Mouse (Mus musculus) MEL (cell line): ENCODE data around the gene Dpp9. TPM values are rescaled to one million over a fixed set of nuclear protein-coding genes. Genes with fewer than 3 reads are reported as not detected.

Experiments
- DNase-seq: peaks from one replicate; pipeline ENCODE4 v3.0.0; 2011; ENCODE audit warnings: low read depth, low spot score
- H3K27ac ChIP-seq: 2 replicates; pipeline ENCODE4 v1.5.1; 2012; ENCODE audit warnings: low read depth, mild to moderate bottlenecking, control low read depth, low read length, moderate library complexity; ENCODE audit not compliant: control insufficient read depth
- H3K27me3 ChIP-seq, 2 experiments: fragments of 150-350 bp in 1 of 2; sonication (generic) in 1 of 2; 2 replicates each; pipeline ENCODE4 v1.6.1; 2012; ENCODE audit warnings: low read length in 2 of 2, mild to moderate bottlenecking in 2 of 2, improper control_type of control experiment in 1 of 2, moderate library complexity in 1 of 2; ENCODE audit not compliant: insufficient read depth in 2 of 2, control insufficient read depth in 1 of 2
- H3K36me3 ChIP-seq, 2 experiments: 2 replicates each; pipeline ENCODE4 v1.6.1; 2012 to 2014; ENCODE audit warnings: low read length in 2 of 2, improper control_type of control experiment in 1 of 2, inconsistent platforms in 1 of 2, mild to moderate bottlenecking in 1 of 2; ENCODE audit not compliant: insufficient read depth in 2 of 2, control insufficient read depth in 1 of 2
- H3K4me1 ChIP-seq, 2 experiments: fragments of 150-350 bp in 1 of 2; sonication (generic) in 1 of 2; 2 replicates each; pipeline ENCODE4 v1.6.1; 2012; ENCODE audit warnings: low read length in 2 of 2, improper control_type of control experiment in 1 of 2, mild to moderate bottlenecking in 1 of 2; ENCODE audit not compliant: insufficient read depth in 2 of 2, control insufficient read depth in 1 of 2
- H3K4me3 ChIP-seq, 2 experiments: fragments of 150-350 bp in 1 of 2; sonication (generic) in 1 of 2; 2 replicates each; pipeline ENCODE4 v1.5.1; 2012; ENCODE audit warnings: low read depth in 2 of 2, low read length in 2 of 2, mild to moderate bottlenecking in 2 of 2, moderate library complexity in 2 of 2, control low read depth in 1 of 2, improper control_type of control experiment in 1 of 2; ENCODE audit not compliant: control insufficient read depth in 1 of 2, insufficient read depth in 1 of 2
- H3K79me2 ChIP-seq: 2 replicates; pipeline ENCODE4 v1.6.1; 2012; ENCODE audit warnings: mild to moderate bottlenecking, low read length, moderate library complexity; ENCODE audit not compliant: control insufficient read depth, poor library complexity, insufficient read depth
- H3K9ac ChIP-seq: 2 replicates; pipeline ENCODE4 v1.6.1; 2012; ENCODE audit warnings: low read depth, mild to moderate bottlenecking, control low read depth, low read length, moderate library complexity; ENCODE audit not compliant: control insufficient read depth, poor library complexity, severe bottlenecking
- H3K9me3 ChIP-seq: fragments of 150-350 bp; sonication (generic); replicated peaks from 2 replicates; pipeline ENCODE4 v1.6.1; 2012; ENCODE audit warnings: mild to moderate bottlenecking, low read length, improper control_type of control experiment, moderate library complexity; ENCODE audit not compliant: insufficient read depth
- BHLHE40 ChIP-seq: IDR thresholded peaks from 2 replicates; pipeline ENCODE4 v1.6.1; 2012; ENCODE audit warnings: low read depth, mild to moderate bottlenecking, inconsistent platforms, low read length, improper control_type of control experiment, borderline replicate concordance
- CHD2 ChIP-seq: IDR thresholded peaks from 2 replicates; pipeline ENCODE4 v1.6.1; 2011; ENCODE audit warnings: low read length, improper control_type of control experiment
- CTCF ChIP-seq, 3 experiments: IDR thresholded peaks in 2 of 3; conservative IDR thresholded peaks in 1 of 3; 2 replicates each; pipeline ENCODE4 v1.5.1; 2011 to 2012; ENCODE audit warnings: low read length in 3 of 3, low read depth in 2 of 3, mild to moderate bottlenecking in 2 of 3, improper control_type of control experiment in 1 of 3, inconsistent platforms in 1 of 3, mixed read lengths in 1 of 3, moderate library complexity in 1 of 3; ENCODE audit not compliant: control insufficient read depth in 1 of 3, insufficient read depth in 1 of 3, poor library complexity in 1 of 3, severe bottlenecking in 1 of 3
- E2F4 ChIP-seq: IDR thresholded peaks from 2 replicates; pipeline ENCODE4 v1.6.1; 2011; ENCODE audit warnings: low read depth, low read length, improper control_type of control experiment, borderline replicate concordance
- ELF1 ChIP-seq: IDR thresholded peaks from 2 replicates; pipeline ENCODE4 v1.6.1; 2014; ENCODE audit warnings: low read depth, mild to moderate bottlenecking, inconsistent platforms, low read length, improper control_type of control experiment, moderate library complexity
- ETS1 ChIP-seq: IDR thresholded peaks from 2 replicates; pipeline ENCODE4 v1.6.1; 2012; ENCODE audit warnings: low read depth, mild to moderate bottlenecking, inconsistent platforms, low read length, improper control_type of control experiment, moderate library complexity
- GATA1 ChIP-seq: IDR thresholded peaks from 2 replicates; pipeline ENCODE4 v1.6.1; 2011; ENCODE audit warnings: low read depth, low read length, improper control_type of control experiment
- HCFC1 ChIP-seq: IDR thresholded peaks from 2 replicates; pipeline ENCODE4 v1.6.1; 2012; ENCODE audit warnings: low read depth, mild to moderate bottlenecking, inconsistent platforms, low read length, improper control_type of control experiment, moderate library complexity
- KAT2A ChIP-seq: conservative IDR thresholded peaks from 2 replicates; pipeline ENCODE4 v1.6.1; 2012; ENCODE audit warnings: low read depth, low read length, improper control_type of control experiment, inconsistent platforms
- MAFK ChIP-seq: IDR thresholded peaks from 2 replicates; pipeline ENCODE4 v1.6.1; 2011; ENCODE audit warnings: low read depth, mild to moderate bottlenecking, low read length, improper control_type of control experiment, borderline replicate concordance
- MAX ChIP-seq: IDR thresholded peaks from 2 replicates; pipeline ENCODE4 v1.6.1; 2011; ENCODE audit warnings: low read length, improper control_type of control experiment
- MAZ ChIP-seq: IDR thresholded peaks from 2 replicates; pipeline ENCODE4 v1.6.1; 2012; ENCODE audit warnings: low read depth, mild to moderate bottlenecking, inconsistent platforms, low read length, improper control_type of control experiment
- MEF2A ChIP-seq: IDR thresholded peaks from 2 replicates; pipeline ENCODE4 v1.6.1; 2014; ENCODE audit warnings: low read depth, mild to moderate bottlenecking, inconsistent platforms, low read length, improper control_type of control experiment; ENCODE audit not compliant: poor library complexity, insufficient replicate concordance, severe bottlenecking; ENCODE audit errors: extremely low read depth
- MXI1 ChIP-seq: IDR thresholded peaks from 2 replicates; pipeline ENCODE4 v1.6.1; 2011; ENCODE audit warnings: mild to moderate bottlenecking, low read depth, low read length, improper control_type of control experiment
- MYB ChIP-seq: IDR thresholded peaks from 2 replicates; pipeline ENCODE4 v1.6.1; 2011; ENCODE audit warnings: mild to moderate bottlenecking, low read depth, low read length, improper control_type of control experiment
- MYC ChIP-seq: IDR thresholded peaks from 2 replicates; pipeline ENCODE4 v1.6.1; 2011; ENCODE audit warnings: low read depth, mild to moderate bottlenecking, low read length, improper control_type of control experiment, moderate library complexity
- NELFE ChIP-seq: IDR thresholded peaks from 2 replicates; pipeline ENCODE4 v1.6.1; 2011; ENCODE audit warnings: low read depth, low read length, improper control_type of control experiment
- POLR2A ChIP-seq, 2 experiments: IDR thresholded peaks; 2 replicates each; pipeline ENCODE4 v1.6.1; 2011 to 2012; ENCODE audit warnings: low read length in 2 of 2, mild to moderate bottlenecking in 2 of 2, control low read depth in 1 of 2, improper control_type of control experiment in 1 of 2, low read depth in 1 of 2, moderate library complexity in 1 of 2; ENCODE audit not compliant: control insufficient read depth in 1 of 2, insufficient read depth in 1 of 2, poor library complexity in 1 of 2
- POLR2AphosphoS2 ChIP-seq: IDR thresholded peaks from 2 replicates; pipeline ENCODE4 v1.6.1; 2011; ENCODE audit warnings: low read length, improper control_type of control experiment
- POLR2AphosphoS5 ChIP-seq: IDR thresholded peaks from 2 replicates; pipeline ENCODE4 v1.6.1; 2012; ENCODE audit warnings: low read depth, borderline replicate concordance, mild to moderate bottlenecking, inconsistent platforms, low read length, moderate library complexity, mixed read lengths
- RCOR1 ChIP-seq: IDR thresholded peaks from 2 replicates; pipeline ENCODE4 v1.6.1; 2012; ENCODE audit warnings: low read depth, mild to moderate bottlenecking, inconsistent platforms, low read length, improper control_type of control experiment
- SIN3A ChIP-seq: IDR thresholded peaks from 2 replicates; pipeline ENCODE4 v1.6.1; 2012; ENCODE audit warnings: low read length, improper control_type of control experiment, inconsistent platforms
- TAL1 ChIP-seq: IDR thresholded peaks from 2 replicates; pipeline ENCODE4 v1.6.1; 2012; ENCODE audit warnings: mild to moderate bottlenecking, inconsistent platforms, low read length, moderate library complexity, mixed read lengths
- TBP ChIP-seq: IDR thresholded peaks from 2 replicates; pipeline ENCODE4 v1.8.0; 2011; ENCODE audit warnings: low read depth, low read length, improper control_type of control experiment
- TCF12 ChIP-seq: IDR thresholded peaks from 2 replicates; pipeline ENCODE4 v1.6.1; 2014; ENCODE audit warnings: low read depth, mild to moderate bottlenecking, inconsistent platforms, low read length, improper control_type of control experiment, moderate library complexity
- UBTF ChIP-seq: IDR thresholded peaks from 2 replicates; pipeline ENCODE4 v1.6.1; 2012; ENCODE audit warnings: low read depth, mild to moderate bottlenecking, inconsistent platforms, low read length, improper control_type of control experiment, moderate library complexity, borderline replicate concordance; ENCODE audit not compliant: insufficient read depth
- USF1 ChIP-seq: IDR thresholded peaks from 2 replicates; pipeline ENCODE4 v1.6.1; 2014; ENCODE audit warnings: low read depth, mild to moderate bottlenecking, inconsistent platforms, low read length, improper control_type of control experiment, moderate library complexity
- USF2 ChIP-seq, 2 experiments: IDR thresholded peaks; 2 replicates each; pipeline ENCODE4 v1.6.1; 2011 to 2012; ENCODE audit warnings: improper control_type of control experiment in 2 of 2, low read length in 2 of 2, borderline replicate concordance in 1 of 2, inconsistent platforms in 1 of 2, low read depth in 1 of 2, mild to moderate bottlenecking in 1 of 2; ENCODE audit not compliant: insufficient read depth in 1 of 2
- ZC3H11A ChIP-seq: IDR thresholded peaks from 2 replicates; pipeline ENCODE4 v1.6.1; 2012; ENCODE audit warnings: low read depth, mild to moderate bottlenecking, inconsistent platforms, low read length, improper control_type of control experiment
- ZKSCAN1 ChIP-seq: IDR thresholded peaks from 2 replicates; pipeline ENCODE4 v1.6.1; 2012; ENCODE audit warnings: low read depth, mild to moderate bottlenecking, inconsistent platforms, low read length, improper control_type of control experiment, moderate library complexity
- ZMIZ1 ChIP-seq: IDR thresholded peaks from 2 replicates; pipeline ENCODE4 v1.6.1; 2012; ENCODE audit warnings: low read depth, mild to moderate bottlenecking, inconsistent platforms, low read length, improper control_type of control experiment, moderate library complexity
- polyA plus RNA-seq, 2 experiments: library from polyadenylated mRNA; stranded (reverse) in 1 of 2; unstranded in 1 of 2; fragments of >175 nt in 1 of 2; fragments of >200 nt in 1 of 2; gene quantifications; 2 replicates each; pipeline versions ENCODE4 v1.2.1 to v1.2.4; 2012; ENCODE audit warnings: low replicate concordance in 2 of 2, low read depth in 1 of 2; ENCODE audit not compliant: insufficient read length in 2 of 2, insufficient read depth in 1 of 2, missing spikeins in 1 of 2
- total RNA-seq: library from RNA; depleted of rRNA; stranded (reverse); fragments of 300-350 nt; gene quantifications from 2 replicates; pipeline ENCODE4 v1.2.3, GENCODE M21; 2012

The Dpp9 gene
- total and polyA plus RNA-seq, 3 experiments = 36.3 to 67.2 TPM; not detected in 1

DNA sequence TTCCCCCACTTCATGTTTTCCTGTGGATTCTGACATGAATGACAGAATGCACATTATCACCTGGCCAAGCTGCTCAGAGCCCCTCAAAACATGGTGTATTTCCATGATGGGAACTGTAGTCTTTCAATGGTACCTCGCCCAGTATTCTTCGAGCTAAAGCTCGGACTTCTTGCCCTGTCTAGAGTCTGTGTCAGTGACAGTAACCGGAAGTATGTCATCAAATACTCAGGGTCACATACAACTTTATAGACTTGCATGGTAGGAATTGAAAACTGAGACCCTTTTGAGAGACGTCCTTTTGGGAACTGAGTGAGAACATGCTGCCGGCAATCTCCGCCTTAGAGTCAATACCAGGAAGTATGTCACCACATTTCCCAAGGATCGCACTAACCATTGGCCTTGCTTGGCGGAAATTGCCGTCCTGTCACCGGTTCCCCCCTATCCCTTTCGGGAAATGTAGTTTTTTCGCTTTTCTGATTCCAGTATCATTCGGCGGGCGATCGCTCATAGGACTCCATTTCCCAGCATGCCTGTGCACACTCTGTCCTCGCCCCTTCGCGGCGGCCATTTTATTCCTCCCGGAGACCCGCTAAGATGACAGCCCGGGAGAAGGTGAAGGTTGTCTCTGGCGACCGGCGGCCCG, 37.7 kb upstream of the Dpp9 start, which contains the start of gene Fem1a:
Fem1a (plus strand) TSS at position 572 of the 643 bp plus-strand sequence.
- DNase-seq = peak; percentile 99
- peaks cover 0 to 39% of the 10 kb centered on the region in 2 experiments; a peak in 2 of 4 replicates for H3K4me1 ChIP-seq
- no peak for TF ChIP-seq MEF2A
- TF ChIP-seq BHLHE40 = no peak
- no peak for TF ChIP-seq E2F4
- TF ChIP-seq SIN3A = peak; percentile 88
- TF ChIP-seq POLR2A (IDR thresholded peaks at IDR 0.05; ENCODE audit: control insufficient read depth in 1 of 2, insufficient read depth in 1 of 2, low read depth in 1 of 2, low read length in 2 of 2, poor library complexity in 1 of 2) = peak in 1 of 2 experiments; percentile 89; a peak in 2 of 4 replicates
- TF ChIP-seq TBP = peak; percentile 89
- no peak for TF ChIP-seq RCOR1
- peak; percentile 7; the same call in 1 of the 2 replicates for TF ChIP-seq TCF12
- TF ChIP-seq ZKSCAN1 = no peak
- peak; percentile 91 for TF ChIP-seq POLR2AphosphoS2
- TF ChIP-seq KAT2A = peak; percentile 98
- TF ChIP-seq MYC = peak; percentile 98
- peak; percentile 93 for TF ChIP-seq HCFC1
- no peak for TF ChIP-seq TAL1
- no peak; the same call in 1 of the 2 replicates for TF ChIP-seq POLR2AphosphoS5
- TF ChIP-seq CTCF (IDR thresholded peaks at IDR 0.05 in 2 of 3, conservative IDR thresholded peaks at IDR 0.05 in 1 of 3; ENCODE audit: control insufficient read depth in 1 of 3, insufficient read depth in 1 of 3, low read depth in 2 of 3, low read length in 3 of 3, poor library complexity in 1 of 3, severe bottlenecking in 1 of 3) = no peak
- no peak for TF ChIP-seq ZC3H11A
- peak; percentile 81 for TF ChIP-seq MAX
- TF ChIP-seq NELFE = peak; percentile 94
- TF ChIP-seq GATA1 = no peak
- peak; percentile 65; the same call in 1 of the 2 replicates for TF ChIP-seq USF1
- TF ChIP-seq MXI1 = peak; percentile 90
- TF ChIP-seq MAZ = no peak
- TF ChIP-seq CHD2 = peak; percentile 10; the same call in 1 of the 2 replicates
- TF ChIP-seq MAFK = no peak
- no peak for TF ChIP-seq UBTF
- TF ChIP-seq ZMIZ1 = no peak; the same call in none of the 2 replicates
- TF ChIP-seq MYB = no peak
- peak; percentile 91 for TF ChIP-seq ELF1
- no peak for TF ChIP-seq USF2 (IDR thresholded peaks at IDR 0.05; ENCODE audit: borderline replicate concordance in 1 of 2, insufficient read depth in 1 of 2, low read depth in 1 of 2, low read length in 2 of 2)
- TF ChIP-seq ETS1 = 0 out of 2 replicates have a peak, but pooled peaks have one; percentile 8

More for the DNA sequence above, 37.7 kb upstream of the Dpp9 start, which contains the start of gene Fem1a:
- H3K9me3 ChIP-seq = no peaks in the 10 kb centered on the region
- peak within 1 kb of the TSS; percentile 95 for H3K27ac ChIP-seq
- peak within 1 kb of the TSS; percentile 86 for H3K9ac ChIP-seq
- peaks cover 44% of the 10 kb centered on the region for H3K79me2 ChIP-seq
- no peaks in the 10 kb centered on the region for H3K27me3 ChIP-seq
- H3K36me3 ChIP-seq = peaks cover 0 to 28% of the 10 kb centered on the region in 2 experiments; a peak in 3 of 4 replicates
- H3K4me3 ChIP-seq = peak within 1 kb of the TSS; percentile 57 to 74
